Comparison of ENCODE assay signal across 16 mouse cellular contexts in the genomic region with DNA sequence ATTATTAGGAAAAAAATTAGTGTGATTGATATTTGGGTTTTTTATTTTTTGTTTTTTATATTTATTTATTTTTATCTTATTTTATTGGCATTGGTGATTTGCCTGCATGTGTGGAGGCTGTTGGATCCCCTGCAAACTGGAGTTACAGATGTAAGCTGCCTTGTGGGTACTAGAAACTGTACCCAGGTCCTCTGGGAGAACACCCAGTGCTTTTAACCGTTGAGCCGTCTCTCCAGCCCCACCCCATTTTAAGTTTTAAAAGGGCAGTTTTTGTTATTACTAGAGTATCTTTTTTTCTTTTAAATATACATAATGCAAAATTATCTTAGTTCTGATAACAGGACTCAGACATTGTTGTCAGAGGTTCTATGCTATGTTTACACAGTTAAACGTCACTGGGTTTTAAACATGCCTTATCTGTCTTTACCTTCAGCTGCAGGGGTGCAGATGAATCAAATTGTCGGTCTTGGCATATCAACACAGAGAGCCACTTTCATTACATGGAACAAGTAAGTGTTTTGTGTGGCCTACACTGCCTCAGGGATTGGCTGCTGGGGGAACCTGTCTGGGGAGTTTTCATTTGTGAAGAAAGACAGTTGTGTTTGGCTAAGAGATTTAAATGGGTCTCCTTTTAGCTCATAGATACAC.
"Had no signal": no experiment of that assay in that cellular context is flagged by ENCODE, and none has a peak within 500 bp of the region (broad histone marks: within the 10 kb centered on the region; RNA-seq: fewer than 3 reads in every experiment).

No protein-coding gene starts in this region.

- H3K4me2 ChIP-seq: kidney, embryonic 15.5 days; limb, embryonic 13.5 days; midbrain, embryonic 11.5 days; neural tube, embryonic 13.5 days had no signal

- H3K36me3 ChIP-seq: kidney, embryonic 15.5 days; neural tube, embryonic 13.5 days had no signal

- H3K4me3 ChIP-seq: kidney, embryonic 15.5 days; limb, embryonic 13.5 days; neural tube, embryonic 13.5 days had no signal

- DNase-seq: kidney, adult 2 months; kidney, postnatal 14 days; left cerebral cortex, postnatal 4 days; lung, adult 18-20 months; lung, postnatal 36 days; retina, postnatal 1 day; right cerebral cortex, postnatal 4 days; spleen, adult 18-20 months; thymus, adult 18-20 months; thymus, postnatal 25 days had no signal

- H3K27ac ChIP-seq: kidney, embryonic 15.5 days; limb, embryonic 13.5 days; neural tube, embryonic 13.5 days had no signal

- ATAC-seq: lung, postnatal 0 days; midbrain, embryonic 16.5 days had no signal

- H3K27me3 ChIP-seq: kidney, embryonic 15.5 days; limb, embryonic 13.5 days; neural tube, embryonic 13.5 days had no signal

- H3K9ac ChIP-seq: kidney, embryonic 15.5 days; limb, embryonic 13.5 days; neural tube, embryonic 13.5 days had no signal

- H3K9me3 ChIP-seq: kidney, embryonic 15.5 days; limb, embryonic 13.5 days; neural tube, embryonic 13.5 days had no signal

- H3K4me1 ChIP-seq: kidney, embryonic 15.5 days had no signal
